Comparison of ENCODE assay signal across 8 mouse cellular contexts in genomic region chr4:136199562-136200292, GRCm38 (mm10). TPM values are rescaled to one million over a fixed set of nuclear protein-coding genes. Genes with fewer than 3 reads are reported as not detected.
DNase-seq lines count a peak whose midpoint lies in the region; ATAC-seq lines count a peak whose summit lies in the region.

No protein-coding gene starts in this region.

- no peak for DNase-seq in frontal cortex, postnatal 14 days (ENCODE audit: low spot score in 2 of 2)
- peak; percentile 36 for DNase-seq in right cerebral cortex, adult 18-20 months
- no peak for DNase-seq in right cerebral cortex, postnatal 4 days
- peak; percentile 76 for DNase-seq in brain, adult 2 months (ENCODE audit: low read depth, low spot score)
- peak; percentile 61 for DNase-seq in heart, postnatal 4 days
- DNase-seq in lung, postnatal 25 days (ENCODE audit: low spot score): peak; percentile 70
- DNase-seq in yolk sac, embryonic 10.5 days (ENCODE audit: low spot score): no peak

- ATAC-seq in frontal cortex, adult (ENCODE audit: low TSS enrichment): peak; percentile 70; the same call in 1 of the 2 replicates

RNA-seq across cellular contexts. Expression of gene Asap3, which starts 6.4 kb away (rescaled TPM):
- total RNA-seq in heart, postnatal 4 days (2021): 1 to 10 TPM; 3.3 to 3.7 TPM

RNA-seq across cellular contexts. Expression of gene E2f2, which starts 27.5 kb away (rescaled TPM):
- total RNA-seq in heart, postnatal 4 days (2021): 1 to 10 TPM; 5.8 to 9.7 TPM

RNA-seq across cellular contexts. Expression of gene Tcea3, which starts 47.8 kb away (rescaled TPM):
- 10 to 100 TPM; 55.2 to 56.7 TPM for total RNA-seq in heart, postnatal 4 days (2021)

RNA-seq across cellular contexts. Expression of gene Id3, which starts 56.4 kb away (rescaled TPM):
- total RNA-seq in heart, postnatal 4 days (2021): 10 to 100 TPM; 96.2 to 97.8 TPM

Comparison
In these comparisons a context has a peak if more than half of its experiments do, and no peak if none do; other contexts are left out.
1. DNase-seq: peak in right cerebral cortex, adult 18-20 months (single experiment), brain, adult 2 months (single experiment), heart, postnatal 4 days (single experiment) and lung, postnatal 25 days (single experiment); none in frontal cortex, postnatal 14 days (0 of 2), right cerebral cortex, postnatal 4 days (single experiment) and yolk sac, embryonic 10.5 days (single experiment).